Mouse (Mus musculus) cerebellum, adult 2 months (tissue): ENCODE results near the gene Traf1.

Experiments used
- CTCF ChIP-seq: fragments of 200-500 bp; IDR thresholded peaks from 2 replicates; pipeline ENCODE4 v1.5.1; 2011; ENCODE audit warnings: low read depth, mild to moderate bottlenecking, control low read depth, low read length, moderate library complexity, borderline replicate concordance; ENCODE audit not compliant: insufficient read depth
- POLR2A ChIP-seq: fragments of 200-500 bp; IDR thresholded peaks from 2 replicates; pipeline ENCODE4 v1.6.1; 2011; ENCODE audit warnings: low read length, control low read depth, borderline replicate concordance; ENCODE audit not compliant: insufficient read depth

DNA sequence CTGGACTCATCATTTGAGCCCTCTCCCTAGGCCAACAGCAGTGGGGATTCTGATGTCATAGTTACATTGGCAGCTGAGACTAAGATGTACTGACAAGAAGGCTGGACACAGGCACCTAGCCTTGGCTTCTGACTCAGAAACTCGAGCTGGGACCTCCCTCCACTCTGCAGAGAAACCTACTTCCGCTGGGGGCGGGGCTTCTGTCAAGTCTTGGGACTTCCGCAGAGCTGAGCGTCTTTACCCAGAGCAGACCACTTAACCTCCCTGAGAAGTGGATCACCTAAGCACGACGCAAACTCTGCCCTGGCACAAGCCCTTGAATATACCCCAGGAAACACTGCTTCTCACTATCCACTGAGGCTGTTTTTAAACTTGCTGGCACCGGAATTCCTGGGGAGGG, 16.8 kb downstream of the Traf1 start:
- TF ChIP-seq CTCF (no peak), POLR2A (no peak)
